Mouse (Mus musculus): ENCODE results near the gene Rftn1. TPM values are rescaled to one million over a fixed set of nuclear protein-coding genes. Genes with fewer than 3 reads are reported as not detected.

The Rftn1 gene
- total RNA-seq (2012; rRNA removed): 52.5 and 76.2 TPM in 2 replicates
- total RNA-seq (2014; rRNA removed): 60.5 and 71.7 TPM in 2 replicates
- 66.2 and 80.6 TPM in 2 replicates for polyA plus RNA-seq (2012; ENCODE audit: insufficient read length, low read depth)

DNA sequence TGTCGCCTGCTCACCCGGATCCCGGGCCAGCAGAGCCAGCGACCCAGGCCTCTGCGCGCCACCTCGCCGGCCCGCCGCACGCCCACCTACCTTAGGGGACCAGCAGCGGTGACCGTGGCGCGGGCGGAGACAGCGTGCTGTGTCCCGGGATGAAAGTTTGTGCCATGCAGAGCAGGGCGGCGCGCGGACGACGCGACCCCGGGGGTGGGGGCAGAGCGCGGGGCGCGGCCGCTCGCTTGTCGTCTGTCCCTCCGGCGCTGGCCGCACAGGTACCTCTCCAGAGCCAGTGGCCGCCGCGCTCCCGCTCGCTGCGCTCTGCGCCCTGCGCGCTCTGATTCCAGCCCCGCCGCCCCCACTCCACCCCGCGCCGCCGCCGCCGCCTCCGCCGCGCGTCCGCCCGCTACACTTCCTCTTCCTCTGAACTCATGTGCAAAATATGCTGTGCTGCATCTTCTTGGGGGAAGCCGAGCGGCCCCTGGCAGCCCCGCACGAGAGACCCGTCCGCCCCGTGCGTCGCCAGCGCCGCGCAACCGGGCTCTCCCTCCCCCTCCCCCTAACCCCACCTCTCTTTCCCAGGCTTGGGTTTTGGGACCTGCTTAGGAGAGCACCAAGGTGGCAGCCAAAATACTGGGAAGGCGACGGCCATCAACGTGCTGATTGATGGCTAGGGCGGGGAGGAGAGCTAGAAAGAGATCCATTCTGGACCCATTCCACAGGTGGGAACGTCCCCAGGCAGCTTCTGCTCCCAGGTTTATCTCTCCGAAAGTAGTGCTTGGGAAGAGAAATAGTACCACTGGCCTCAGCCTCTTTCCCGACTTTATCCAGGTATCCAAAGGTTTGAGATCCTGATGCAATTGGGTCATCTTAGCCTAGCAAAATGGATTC lies at the start of gene Rftn1:
TSS of gene Rftn1 (minus strand) at position 544 of the 885 bp plus-strand sequence.
- peak within 1 kb of the TSS; percentile 89 for H3K9ac ChIP-seq (ENCODE audit: insufficient read depth, low read depth)
- dilution Hi-C loops (cut with MboI; ENCODE audit: extremely low pct_ligation_motif_present, extremely low pct_unique_long_range_greater_than_20kb, low sequenced_read_pairs) (no loop called here), in situ Hi-C loops (cut with MboI; ENCODE audit: low pct_ligation_motif_present, low pct_unique_long_range_greater_than_20kb, low sequenced_read_pairs) (no loop called here)
- H3K4me3 ChIP-seq (replicated peaks in 1 of 3; ENCODE audit: low read depth in 2 of 3, low read length in 2 of 3, poor library complexity in 1 of 3): peak within 1 kb of the TSS; percentile 87 to 94 (median 88)
- peaks cover 71% of the 10 kb centered on the region for H3K79me2 ChIP-seq (replicated peaks; ENCODE audit: control insufficient read depth, extremely low read depth, insufficient read depth, poor library complexity, severe bottlenecking)
- H3K36me3 ChIP-seq (replicated peaks in 1 of 2; ENCODE audit: control insufficient read depth in 1 of 2, insufficient read depth in 1 of 2, low read length in 1 of 2): peaks cover 25 to 67% of the 10 kb centered on the region in 2 experiments
- H3K27ac ChIP-seq (ENCODE audit: insufficient read depth, low read depth): peak within 1 kb of the TSS; percentile 96
- H3K9me3 ChIP-seq (replicated peaks; ENCODE audit: low read length): no peaks in the 10 kb centered on the region
- peak within 1 kb of the TSS; percentile 85 for H3K4me2 ChIP-seq (ENCODE audit: insufficient read depth, low read depth, poor library complexity, severe bottlenecking)
- peaks cover 18 to 56% of the 10 kb centered on the region in 2 experiments for H3K4me1 ChIP-seq (ENCODE audit: control insufficient read depth in 1 of 2, insufficient read depth in 2 of 2)
- no peak for DNase-seq (ENCODE audit: extremely low read depth)
- TF ChIP-seq IRF4 (IDR thresholded peaks at IDR 0.05; ENCODE audit: low read depth, low read length) (peak; percentile 32; the same call in 1 of the 2 replicates), TCF12 (IDR thresholded peaks at IDR 0.05; ENCODE audit: low read depth, low read length) (peak; percentile 62; the same call in 1 of the 2 replicates), ZMIZ1 (IDR thresholded peaks at IDR 0.05; ENCODE audit: low read depth, low read length) (peak; percentile 54), POLR2A (IDR thresholded peaks at IDR 0.05; ENCODE audit: low read depth, low read length) (peak; percentile 43; the same call in 1 of the 2 replicates), NELFE (IDR thresholded peaks at IDR 0.05; ENCODE audit: low read depth, low read length) (peak; percentile 64), ZKSCAN1 (IDR thresholded peaks at IDR 0.05; ENCODE audit: borderline replicate concordance, low read depth, low read length) (no peak), SIN3A (IDR thresholded peaks at IDR 0.05; ENCODE audit: low read length) (peak; percentile 88), HCFC1 (IDR thresholded peaks at IDR 0.05; ENCODE audit: low read depth, low read length) (peak; percentile 34; the same call in 1 of the 2 replicates), MXI1 (IDR thresholded peaks at IDR 0.05; ENCODE audit: low read depth, low read length) (peak; percentile 70), MAFK (IDR thresholded peaks at IDR 0.05; ENCODE audit: insufficient replicate concordance, low read length) (peak; percentile 33; the same call in 1 of the 2 replicates), BHLHE40 (IDR thresholded peaks at IDR 0.05; ENCODE audit: low read depth, low read length) (peak; percentile 96), MEF2A (IDR thresholded peaks at IDR 0.05; ENCODE audit: borderline replicate concordance, low read depth, low read length) (peak; percentile 62; the same call in 1 of the 2 replicates), MAZ (IDR thresholded peaks at IDR 0.05; ENCODE audit: low read depth, low read length) (0 out of 2 replicates have a peak, but pooled peaks have one; percentile 52), CTCF (conservative IDR thresholded peaks at IDR 0.05 in 1 of 2, IDR thresholded peaks at IDR 0.05 in 1 of 2; ENCODE audit: low read depth in 2 of 2, low read length in 2 of 2) (no peak), GABPA (IDR thresholded peaks at IDR 0.05; ENCODE audit: insufficient replicate concordance, low read depth, low read length) (no peak), MAX (IDR thresholded peaks at IDR 0.05; ENCODE audit: low read length) (no peak), TBP (conservative IDR thresholded peaks at IDR 0.05; ENCODE audit: low read depth, low read length) (0 out of 2 replicates have a peak, but pooled peaks have one; percentile 14), ELF1 (IDR thresholded peaks at IDR 0.05; ENCODE audit: low read depth, low read length) (peak; percentile 65), POLR2AphosphoS2 (IDR thresholded peaks at IDR 0.05; ENCODE audit: low read depth, low read length) (peak; percentile 19; the same call in 1 of the 2 replicates), RCOR1 (conservative IDR thresholded peaks at IDR 0.05; ENCODE audit: low read depth, low read length) (no peak), NRF1 (IDR thresholded peaks at IDR 0.05; ENCODE audit: low read depth, low read length) (peak; percentile 39), ETS1 (conservative IDR thresholded peaks at IDR 0.05; ENCODE audit: low read depth, low read length) (peak; percentile 73)
- no peaks in the 10 kb centered on the region for H3K27me3 ChIP-seq (replicated peaks)
